Mouse (Mus musculus): ENCODE data around the gene Polh. TPM values are rescaled to one million over a fixed set of nuclear protein-coding genes. Genes with fewer than 3 reads are reported as not detected.
A peak's percentile ranks its signal among the peaks of the same experiment; 100 is the strongest.

Polh gene
- polyA plus RNA-seq, 1 experiment from 2014 or later = 17.1 TPM

DNA sequence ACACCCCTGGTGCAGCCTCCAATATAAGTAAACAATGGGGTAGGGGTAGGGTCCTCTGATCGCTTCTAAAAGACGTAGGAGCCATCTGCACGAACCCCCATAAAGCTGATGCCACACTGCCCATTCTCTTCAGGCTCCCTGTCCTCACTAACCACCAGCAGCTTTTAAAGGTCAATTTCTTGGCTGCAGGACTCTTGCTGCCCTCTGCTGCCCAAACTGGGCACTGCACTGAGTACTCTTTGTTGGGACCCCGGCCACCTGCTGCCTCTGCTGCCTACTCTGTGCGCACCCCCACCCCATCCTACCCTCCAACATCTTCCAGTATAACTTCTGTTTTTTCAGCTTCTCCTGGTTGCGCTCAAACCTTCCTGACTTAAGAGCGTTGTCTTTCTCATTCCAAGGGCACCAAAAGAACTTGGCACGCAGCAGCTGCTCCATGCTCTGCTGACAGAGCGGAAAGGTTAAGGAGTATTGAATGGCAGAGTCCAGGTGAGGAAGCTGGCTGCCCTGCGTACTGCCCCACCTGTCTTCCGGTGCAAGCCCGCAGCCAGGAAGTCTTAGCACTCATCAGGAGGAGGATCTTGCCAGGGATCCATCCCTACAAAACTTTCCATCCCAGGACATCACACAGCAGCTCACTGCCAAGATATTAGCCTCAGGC lies 70.3 kb downstream of the Polh start:
- Histone ChIP-seq H3K36me3 (replicated peaks) (peaks cover 24% of the 10 kb centered on the region), H3K9ac (no peak overlapping the region), H3K9me3 (replicated peaks) (no peaks in the 10 kb centered on the region), H3K4me1 (replicated peaks) (peaks cover 13% of the 10 kb centered on the region; the same call in 1 of the 2 replicates), H3K4me2 (no peak overlapping the region), H3K27ac (replicated peaks) (no peak overlapping the region), H3K27me3 (no peaks in the 10 kb centered on the region), H3K4me3 (replicated peaks) (no peak overlapping the region)
- no peak for ATAC-seq (ENCODE audit: insufficient read depth)
- 15% methylated on average over 12 of the region's 12 CpGs for WGBS (ENCODE audit: insufficient replicate concordance)

DNA sequence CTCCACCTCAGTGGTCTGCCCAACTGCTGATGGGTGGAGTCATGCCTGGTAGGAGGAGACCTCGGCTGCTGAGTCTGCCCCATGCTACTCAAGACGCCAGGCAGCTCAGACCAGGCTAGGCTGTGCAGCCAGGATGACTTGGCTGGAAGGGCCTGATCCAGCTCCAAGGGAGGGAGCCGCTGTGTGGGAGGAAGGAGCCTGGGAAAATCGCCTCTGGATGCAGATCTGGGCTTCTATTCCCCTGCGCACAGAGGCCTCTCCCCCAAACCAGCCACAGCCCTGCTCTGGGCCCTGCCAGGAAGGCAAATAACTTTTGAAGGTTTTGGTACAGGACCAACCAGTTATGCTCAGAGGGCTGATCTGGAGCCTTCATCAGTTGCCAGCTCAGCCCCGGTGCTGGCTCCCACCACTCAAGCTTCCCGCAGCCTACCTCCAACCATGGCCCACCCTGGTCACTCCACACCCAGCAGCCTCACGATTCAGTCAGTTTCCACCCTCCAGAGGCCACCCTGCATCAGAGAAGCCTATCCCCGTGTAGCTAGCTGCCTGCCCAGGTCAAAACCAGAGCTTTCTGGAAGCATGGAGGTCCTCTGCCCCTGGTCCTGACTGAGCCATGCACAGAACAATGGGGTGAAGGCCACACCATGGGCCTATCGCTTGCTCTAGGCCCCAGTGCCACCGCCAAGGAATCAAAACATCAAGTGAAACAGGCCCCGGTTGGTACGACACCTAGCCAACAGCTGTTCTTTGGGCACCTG lies 72.5 kb downstream of the Polh start:
- Histone ChIP-seq H3K27me3 (no peaks in the 10 kb centered on the region), H3K4me3 (replicated peaks) (no peak overlapping the region), H3K27ac (replicated peaks) (no peak overlapping the region), H3K9ac (no peak overlapping the region), H3K4me1 (replicated peaks) (peaks cover 13% of the 10 kb centered on the region; the same call in 1 of the 2 replicates), H3K9me3 (replicated peaks) (no peaks in the 10 kb centered on the region), H3K36me3 (replicated peaks) (peaks cover 47% of the 10 kb centered on the region), H3K4me2 (no peak overlapping the region)
- ATAC-seq (ENCODE audit: insufficient read depth) = no peak
- WGBS (ENCODE audit: insufficient replicate concordance) = 65% methylated on average over 13 of the region's 13 CpGs

DNA sequence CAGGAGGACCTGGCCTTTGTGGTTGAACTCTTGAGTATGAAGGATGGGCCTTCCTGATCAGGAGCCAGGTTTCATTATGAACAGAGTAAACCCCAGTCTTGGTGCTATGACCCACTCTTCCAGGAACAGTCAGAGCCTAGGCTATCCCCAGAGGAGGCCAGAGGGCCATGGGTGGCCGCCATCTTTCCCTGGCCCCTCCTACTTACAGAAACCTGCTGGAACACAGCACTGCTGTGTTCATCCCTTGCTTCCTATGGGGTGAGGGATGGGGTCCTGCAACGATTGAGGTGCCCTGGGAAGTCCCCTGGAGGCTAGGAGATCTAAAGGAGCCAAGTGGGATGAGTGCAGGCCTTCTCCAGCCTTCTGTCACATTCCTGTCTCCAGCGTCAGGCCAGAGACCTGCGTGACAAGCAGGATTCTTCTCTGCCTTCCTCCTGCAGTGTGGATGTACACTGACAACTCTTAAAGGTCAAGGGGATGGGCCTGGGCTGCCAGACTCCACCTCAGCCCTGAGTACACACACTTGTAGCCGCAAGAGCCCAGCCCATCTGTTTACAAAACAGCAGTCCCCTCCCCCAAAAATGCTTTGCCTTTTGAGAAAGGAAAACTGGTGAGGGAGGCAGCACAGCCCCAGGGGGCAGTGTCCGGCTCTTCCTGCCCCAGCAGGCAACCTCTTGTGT lies 74.5 kb downstream of the Polh start:
- Histone ChIP-seq H3K9ac (no peak overlapping the region), H3K27me3 (no peaks in the 10 kb centered on the region), H3K27ac (replicated peaks) (no peak overlapping the region), H3K4me3 (replicated peaks) (no peak overlapping the region), H3K36me3 (replicated peaks) (peaks cover 66% of the 10 kb centered on the region), H3K9me3 (replicated peaks) (no peaks in the 10 kb centered on the region), H3K4me1 (replicated peaks) (peaks cover 11% of the 10 kb centered on the region; the same call in 1 of the 2 replicates), H3K4me2 (no peak overlapping the region)
- ATAC-seq (ENCODE audit: insufficient read depth) = no peak
- WGBS (ENCODE audit: insufficient replicate concordance) = 76% methylated on average over 6 of the region's 6 CpGs

GRCm38 (mm10) chr17:46126608-46127007 lies 75.8 kb downstream of the Polh start:
- Histone ChIP-seq H3K9me3 (replicated peaks) (no peaks in the 10 kb centered on the region), H3K4me3 (replicated peaks) (no peak overlapping the region), H3K27me3 (no peaks in the 10 kb centered on the region), H3K4me1 (replicated peaks) (no peaks in the 10 kb centered on the region), H3K4me2 (no peak overlapping the region), H3K36me3 (replicated peaks) (peaks cover 78% of the 10 kb centered on the region), H3K9ac (no peak overlapping the region), H3K27ac (replicated peaks) (no peak overlapping the region)
- 73% methylated on average over 6 of the region's 6 CpGs for WGBS (ENCODE audit: insufficient replicate concordance)
- ATAC-seq (ENCODE audit: insufficient read depth) = no peak

DNA sequence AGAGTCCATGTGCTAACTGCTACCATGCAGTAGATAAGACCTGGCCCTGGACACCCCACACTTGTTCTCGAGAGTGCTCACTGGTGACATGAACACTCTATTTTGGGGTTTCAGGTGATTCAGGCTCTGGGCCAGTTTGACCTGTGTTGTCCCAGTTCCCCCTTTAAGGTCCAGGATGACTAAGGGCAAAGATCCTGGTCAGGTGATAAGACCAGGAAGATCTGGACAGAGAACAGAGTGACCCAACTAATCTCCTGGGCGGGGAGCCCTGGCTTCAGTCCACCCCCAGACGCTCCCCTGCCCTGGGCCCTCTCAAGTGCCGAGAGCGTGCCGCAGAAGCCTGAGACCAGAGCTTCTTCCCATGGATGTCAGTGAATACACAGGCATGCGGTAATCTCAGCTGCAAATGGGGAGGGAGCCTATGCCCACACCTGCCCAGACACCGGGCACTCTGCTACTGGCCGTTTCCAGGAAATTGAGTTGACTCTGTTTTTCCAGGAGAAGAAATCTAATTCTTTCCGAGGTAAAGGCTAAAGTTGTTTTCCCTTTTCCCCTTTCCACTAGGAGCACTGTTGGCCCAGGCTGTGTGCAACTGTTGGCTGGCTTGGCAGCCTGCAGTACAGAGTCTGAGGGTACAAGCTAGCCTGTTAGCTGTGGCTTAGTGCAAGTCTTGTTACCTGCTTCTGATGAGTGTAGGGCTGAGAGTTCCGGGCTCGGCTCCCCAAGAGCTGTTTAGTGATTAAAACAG lies 78.3 kb downstream of the Polh start:
- H3K27me3 ChIP-seq = no peaks in the 10 kb centered on the region
- H3K4me3 ChIP-seq (replicated peaks) = no peak overlapping the region
- peaks cover 84% of the 10 kb centered on the region for H3K36me3 ChIP-seq (replicated peaks)
- no peaks in the 10 kb centered on the region for H3K4me1 ChIP-seq (replicated peaks)
- H3K9me3 ChIP-seq (replicated peaks) = no peaks in the 10 kb centered on the region
- 79% methylated on average over 12 of the region's 12 CpGs for WGBS (ENCODE audit: insufficient replicate concordance)
- H3K4me2 ChIP-seq = no peak overlapping the region
- no peak overlapping the region for H3K27ac ChIP-seq (replicated peaks)
- no peak for ATAC-seq (ENCODE audit: insufficient read depth)
- H3K9ac ChIP-seq = no peak overlapping the region

DNA sequence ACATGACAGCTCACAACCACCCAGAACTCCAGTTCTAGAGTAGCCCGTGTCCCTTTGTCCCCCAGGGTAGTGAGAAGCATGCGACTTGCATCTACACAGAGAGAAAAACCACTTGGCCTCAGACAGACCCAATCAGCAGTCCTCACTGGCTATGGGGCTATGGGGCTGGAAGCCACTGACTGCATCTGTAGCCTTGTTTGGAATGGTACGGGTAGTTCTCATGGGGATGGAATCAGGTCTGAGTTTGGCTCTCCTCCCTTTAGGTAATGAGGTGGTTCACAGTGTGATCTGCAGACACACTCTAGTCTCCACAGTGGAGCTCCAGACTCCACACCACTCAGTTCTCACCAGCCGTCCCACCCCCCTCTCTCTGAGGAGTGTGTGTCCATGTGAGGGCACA lies 79.2 kb downstream of the Polh start:
- Histone ChIP-seq H3K27me3 (no peaks in the 10 kb centered on the region), H3K4me2 (no peak overlapping the region), H3K9ac (no peak overlapping the region), H3K4me3 (replicated peaks) (no peak overlapping the region), H3K4me1 (replicated peaks) (no peaks in the 10 kb centered on the region), H3K36me3 (replicated peaks) (peaks cover 84% of the 10 kb centered on the region), H3K27ac (replicated peaks) (no peak overlapping the region), H3K9me3 (replicated peaks) (no peaks in the 10 kb centered on the region)
- 78% methylated on average over 4 of the region's 4 CpGs for WGBS (ENCODE audit: insufficient replicate concordance)
- no peak for ATAC-seq (ENCODE audit: insufficient read depth)

DNA sequence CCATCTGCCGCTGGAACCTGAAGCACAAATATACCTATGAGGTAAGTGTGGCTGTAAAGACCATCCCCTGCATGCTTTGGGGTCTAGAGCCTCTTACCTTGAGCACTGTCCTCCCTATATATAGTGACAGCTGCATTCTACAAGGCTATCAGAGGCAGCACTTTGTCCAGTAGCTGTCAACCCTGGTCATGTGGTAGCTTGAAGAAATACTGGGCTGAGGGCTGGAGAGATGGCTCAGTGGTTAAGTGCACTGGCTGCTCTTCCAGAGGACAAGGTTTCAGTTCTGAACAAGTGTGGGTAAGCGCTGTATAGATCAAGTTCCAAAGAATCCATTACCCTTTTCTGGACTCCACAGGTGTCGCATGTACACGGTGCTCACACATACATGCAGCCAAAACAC lies 79.7 kb downstream of the Polh start:
- WGBS (ENCODE audit: insufficient replicate concordance) = 82% methylated on average over 4 of the region's 4 CpGs
- H3K27ac ChIP-seq (replicated peaks) = no peak overlapping the region
- peaks cover 84% of the 10 kb centered on the region for H3K36me3 ChIP-seq (replicated peaks)
- no peaks in the 10 kb centered on the region for H3K27me3 ChIP-seq
- H3K4me3 ChIP-seq (replicated peaks) = no peak overlapping the region
- no peak for ATAC-seq (ENCODE audit: insufficient read depth)
- no peak overlapping the region for H3K9ac ChIP-seq
- H3K4me2 ChIP-seq = no peak overlapping the region
- no peaks in the 10 kb centered on the region for H3K9me3 ChIP-seq (replicated peaks)
- no peaks in the 10 kb centered on the region for H3K4me1 ChIP-seq (replicated peaks)

MicroRNAs within 50 kb of the gene (microRNA counts, 519-probe panel; counts per million panel counts)
- microRNA mmu-miR-693-3p = not detected
- microRNA mmu-miR-693-5p = 1,189 counts per million, percentile 4 among the panel's probes with 10 or more counts

Small RNAs within 50 kb of the gene (microRNA-seq; reads per million reads assigned to microRNA genes)
- 4.6 reads per million, percentile 15 among the genes with 10 or more reads in this experiment for gene Mir693

Other genes starting within 250 kb of the Polh start
- gene Vegfa, start 170.3 kb downstream of the Polh start, polyA plus RNA-seq (2015; fragmentation: Nextera tagmentation; extraction: Ambion mirVana) = 1.2 and 1.4 TPM in 2 replicates
- 60.7 and 64.6 TPM in 2 replicates for gene Mrps18a, start 91.7 kb downstream of the Polh start, polyA plus RNA-seq (2015; fragmentation: Nextera tagmentation; extraction: Ambion mirVana)
- 0.83 and 1.1 TPM in 2 replicates for gene Rsph9, start 58.4 kb downstream of the Polh start, polyA plus RNA-seq (2015; fragmentation: Nextera tagmentation; extraction: Ambion mirVana)
- 42.5 and 47.5 TPM in 2 replicates for gene Mad2l1bp, start 49.1 kb downstream of the Polh start, polyA plus RNA-seq (2015; fragmentation: Nextera tagmentation; extraction: Ambion mirVana)
- gene Gtpbp2, start 41.6 kb downstream of the Polh start, polyA plus RNA-seq (2015; fragmentation: Nextera tagmentation; extraction: Ambion mirVana) = 33.2 and 36.8 TPM in 2 replicates
- gene Xpo5, start 137 bp upstream of the Polh start, polyA plus RNA-seq (2015; fragmentation: Nextera tagmentation; extraction: Ambion mirVana) = 14.4 and 15.2 TPM in 2 replicates
- 29.0 and 30.6 TPM in 2 replicates for gene Polr1c, start 45.4 kb upstream of the Polh start, polyA plus RNA-seq (2015; fragmentation: Nextera tagmentation; extraction: Ambion mirVana)
- 44.2 and 59.9 TPM in 2 replicates for gene Yipf3, start 45.4 kb upstream of the Polh start, polyA plus RNA-seq (2015; fragmentation: Nextera tagmentation; extraction: Ambion mirVana)
- gene Lrrc73, start 50.9 kb upstream of the Polh start, polyA plus RNA-seq (2015; fragmentation: Nextera tagmentation; extraction: Ambion mirVana) = 0.08 TPM in 1 of 2 replicates, not detected in the other
- 9.8 and 10.5 TPM in 2 replicates for gene Tjap1, start 80.4 kb upstream of the Polh start, polyA plus RNA-seq (2015; fragmentation: Nextera tagmentation; extraction: Ambion mirVana)
- gene Dlk2, start 94.8 kb upstream of the Polh start, polyA plus RNA-seq (2015; fragmentation: Nextera tagmentation; extraction: Ambion mirVana) = 0.24 TPM in 1 of 2 replicates, not detected in the other
- gene Abcc10, start 125.7 kb upstream of the Polh start, polyA plus RNA-seq (2015; fragmentation: Nextera tagmentation; extraction: Ambion mirVana) = 1.8 and 2.0 TPM in 2 replicates
- gene Zfp318, start 181.1 kb upstream of the Polh start, polyA plus RNA-seq (2015; fragmentation: Nextera tagmentation; extraction: Ambion mirVana) = 1.5 and 1.7 TPM in 2 replicates
- not detected in 2 replicates for gene Crip3, start 226.3 kb upstream of the Polh start, polyA plus RNA-seq (2015; fragmentation: Nextera tagmentation; extraction: Ambion mirVana)
- not detected in 2 replicates for gene Slc22a7, start 235.8 kb upstream of the Polh start, polyA plus RNA-seq (2015; fragmentation: Nextera tagmentation; extraction: Ambion mirVana)

All from liver, embryonic 15.5 days (tissue).